Comparison of ENCODE assay signal across 8 mouse cellular contexts in the genomic region with DNA sequence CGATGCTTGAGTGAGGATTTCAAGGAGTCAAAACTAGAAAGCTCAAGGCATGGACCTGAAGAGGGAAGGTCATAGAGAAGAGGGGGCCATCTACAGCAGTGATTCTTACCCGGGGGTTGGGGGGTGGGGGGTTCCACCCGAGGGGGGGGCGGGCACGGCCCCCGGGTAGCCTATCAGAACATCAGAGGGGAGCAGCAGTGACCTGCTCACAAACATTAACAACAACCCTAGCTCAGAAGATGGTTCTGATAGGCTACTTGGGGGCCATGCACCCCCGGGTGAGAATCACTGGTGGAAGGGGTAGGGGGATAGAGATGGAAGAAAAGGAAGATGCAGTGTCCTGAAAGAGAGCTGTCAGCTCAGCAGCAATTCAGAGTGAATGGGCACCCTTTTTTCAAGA.
DNase-seq lines count a peak whose midpoint lies in the region; ATAC-seq and TF ChIP-seq lines count a peak whose summit lies in the region.
"Not testable (repeated sequence)": the region's sequence is repeated elsewhere in the genome, so short reads cannot be mapped to it uniquely, and the experiment has no call there.

No protein-coding gene starts in this region.

- H3K9me3 ChIP-seq in forebrain, embryonic 12.5 days; heart, embryonic 14.5 days (ENCODE audit: control insufficient read depth, low read length); hindbrain, embryonic 16.5 days (ENCODE audit: control insufficient read depth, low read length); limb, embryonic 11.5 days (ENCODE audit: control insufficient read depth, low read length); lung, embryonic 15.5 days; midbrain, postnatal 0 days (ENCODE audit: low read length); stomach, postnatal 0 days (ENCODE audit: control insufficient read depth, low read length): not testable (repeated sequence)

- 0 out of 2 replicates have a peak, but pooled peaks have one; percentile 50 for ATAC-seq in cerebellum, adult (ENCODE audit: insufficient number of reproducible peaks, low FRiP score, low TSS enrichment)
- ATAC-seq in forebrain, embryonic 12.5 days (ENCODE audit: low FRiP score) = peak; percentile 49; the same call in 1 of the 2 replicates
- ATAC-seq in heart, embryonic 14.5 days (ENCODE audit: insufficient number of reproducible peaks, insufficient read depth, low FRiP score, low read depth) = peak; percentile 76
- ATAC-seq in hindbrain, embryonic 16.5 days = peak; percentile 65
- ATAC-seq in limb, embryonic 11.5 days (ENCODE audit: insufficient number of reproducible peaks, low FRiP score, low TSS enrichment, low read depth) = peak; percentile 54; the same call in 1 of the 2 replicates
- ATAC-seq in lung, embryonic 15.5 days (ENCODE audit: borderline replicate concordance, extremely low read depth, low FRiP score, low TSS enrichment) = peak; percentile 73; the same call in 1 of the 2 replicates
- peak; percentile 70; the same call in 1 of the 2 replicates for ATAC-seq in midbrain, postnatal 0 days (ENCODE audit: low FRiP score)
- ATAC-seq in stomach, postnatal 0 days (ENCODE audit: low FRiP score, low TSS enrichment) = peak; percentile 64; the same call in 1 of the 2 replicates

- H3K4me1 ChIP-seq in forebrain, embryonic 12.5 days; heart, embryonic 14.5 days (ENCODE audit: control insufficient read depth in 2 of 2, insufficient read depth in 2 of 2, low read length in 2 of 2); hindbrain, embryonic 16.5 days (ENCODE audit: control insufficient read depth, insufficient read depth, low read depth, low read length); limb, embryonic 11.5 days (ENCODE audit: control insufficient read depth, insufficient read depth, low read length); lung, embryonic 15.5 days; midbrain, postnatal 0 days (ENCODE audit: insufficient read depth, low read length); stomach, postnatal 0 days (replicated peaks; ENCODE audit: control insufficient read depth, insufficient read depth): not testable (repeated sequence)

- H3K4me3 ChIP-seq in forebrain, embryonic 12.5 days (replicated peaks); heart, embryonic 14.5 days (ENCODE audit: control insufficient read depth in 1 of 2, insufficient read depth in 1 of 2, low read depth in 1 of 2, low read length in 2 of 2); hindbrain, embryonic 16.5 days (ENCODE audit: low read length); limb, embryonic 11.5 days (ENCODE audit: low read depth, low read length); lung, embryonic 15.5 days; midbrain, postnatal 0 days (ENCODE audit: low read depth, low read length); stomach, postnatal 0 days (ENCODE audit: low read depth, low read length): not testable (repeated sequence)

- not testable (repeated sequence) for TF ChIP-seq EP300 in stomach, postnatal 0 days (optimal IDR thresholded peaks at IDR 0.05)

- H3K27ac ChIP-seq in forebrain, embryonic 12.5 days; heart, embryonic 14.5 days (replicated peaks in 1 of 2; ENCODE audit: control insufficient read depth in 1 of 2, insufficient read depth in 1 of 2, low read depth in 2 of 2, low read length in 2 of 2); hindbrain, embryonic 16.5 days (ENCODE audit: low read depth, low read length); limb, embryonic 11.5 days (replicated peaks; ENCODE audit: low read depth, low read length); lung, embryonic 15.5 days; midbrain, postnatal 0 days (ENCODE audit: low read depth, low read length); stomach, postnatal 0 days (replicated peaks): not testable (repeated sequence)

- H3K27me3 ChIP-seq in forebrain, embryonic 12.5 days; heart, embryonic 14.5 days (ENCODE audit: control insufficient read depth, insufficient read depth, low read length); hindbrain, embryonic 16.5 days (replicated peaks; ENCODE audit: control insufficient read depth, insufficient read depth, low read length); limb, embryonic 11.5 days (ENCODE audit: control insufficient read depth, insufficient read depth, low read length); lung, embryonic 15.5 days; midbrain, postnatal 0 days (ENCODE audit: insufficient read depth, low read length); stomach, postnatal 0 days (ENCODE audit: control insufficient read depth, insufficient read depth, low read length): not testable (repeated sequence)

- not testable (repeated sequence) for H3K9ac ChIP-seq in forebrain, embryonic 12.5 days; heart, embryonic 14.5 days (ENCODE audit: low read length); hindbrain, embryonic 16.5 days (ENCODE audit: low read depth, low read length); limb, embryonic 11.5 days (ENCODE audit: low read length); lung, embryonic 15.5 days; midbrain, postnatal 0 days (replicated peaks; ENCODE audit: low read length, poor library complexity, severe bottlenecking); stomach, postnatal 0 days (ENCODE audit: low read length)

- H3K36me3 ChIP-seq in forebrain, embryonic 12.5 days (replicated peaks) = peaks cover 34% of the 10 kb centered on the region
- peaks cover 30% of the 10 kb centered on the region for H3K36me3 ChIP-seq in heart, embryonic 14.5 days (ENCODE audit: control insufficient read depth, insufficient read depth, low read length)
- peaks cover 10% of the 10 kb centered on the region for H3K36me3 ChIP-seq in hindbrain, embryonic 16.5 days (ENCODE audit: control insufficient read depth, insufficient read depth, low read length)
- not testable (repeated sequence) for H3K36me3 ChIP-seq in limb, embryonic 11.5 days (ENCODE audit: control insufficient read depth, insufficient read depth, low read length); lung, embryonic 15.5 days
- peaks cover 24% of the 10 kb centered on the region for H3K36me3 ChIP-seq in midbrain, postnatal 0 days (ENCODE audit: insufficient read depth, low read length)
- peaks cover 16% of the 10 kb centered on the region for H3K36me3 ChIP-seq in stomach, postnatal 0 days (ENCODE audit: control insufficient read depth, insufficient read depth, low read length)

- 97% methylated on average over 7 of the region's 7 CpGs for WGBS in forebrain, embryonic 12.5 days
- WGBS in heart, embryonic 14.5 days = 85% methylated on average over 7 of the region's 7 CpGs
- WGBS in hindbrain, embryonic 16.5 days = 98% methylated on average over 7 of the region's 7 CpGs
- WGBS in limb, embryonic 11.5 days = 91% methylated on average over 7 of the region's 7 CpGs
- 81% methylated on average over 7 of the region's 7 CpGs for WGBS in lung, embryonic 15.5 days
- 94% methylated on average over 7 of the region's 7 CpGs for WGBS in midbrain, postnatal 0 days
- WGBS in stomach, postnatal 0 days = 88% methylated on average over 5 of the region's 7 CpGs

- H3K4me2 ChIP-seq in forebrain, embryonic 12.5 days; heart, embryonic 14.5 days (ENCODE audit: low read length); hindbrain, embryonic 16.5 days (ENCODE audit: low read length); limb, embryonic 11.5 days (ENCODE audit: low read depth, severe bottlenecking); lung, embryonic 15.5 days; midbrain, postnatal 0 days (ENCODE audit: low read depth, low read length, poor library complexity, severe bottlenecking); stomach, postnatal 0 days (replicated peaks; ENCODE audit: low read depth): not testable (repeated sequence)

- not testable (repeated sequence) for DNase-seq in limb, embryonic 11.5 days (ENCODE audit: low spot score); midbrain, postnatal 0 days (ENCODE audit: low spot score); stomach, postnatal 0 days (ENCODE audit: low spot score)

- TF ChIP-seq CTCF in midbrain, postnatal 0 days (IDR thresholded peaks at IDR 0.05); stomach, postnatal 0 days (IDR thresholded peaks at IDR 0.05; ENCODE audit: low read depth): not testable (repeated sequence)
